Mouse (Mus musculus) inflammation-experienced regulatory T-cells, adult 6 months (primary cell): ENCODE data around the gene Aqp6. TPM values are rescaled to one million over a fixed set of nuclear protein-coding genes. Genes with fewer than 3 reads are reported as not detected.

Experiments used
- ATAC-seq: one replicate; pipeline ENCODE4 v1.8.0; 2017
- polyA plus RNA-seq, 3 experiments: library from polyadenylated mRNA; unstranded; fragments of 100-300 nt; shearing (Covaris generic); gene quantifications; one replicate each; pipeline ENCODE4 v1.2.1; 2017

The Aqp6 gene
- polyA plus RNA-seq, result not detected

GRCm38 (mm10) chr15:99600986-99601822 is at the start of gene Aqp6:
Gene Aqp6 (plus strand): TSS chr15:99601400.
- ATAC-seq, result no peak

GRCm38 (mm10) chr15:99553767-99554166 is 47.4 kb upstream of the Aqp6 start:
- ATAC-seq, result no peak

GRCm38 (mm10) chr15:99558947-99559346 is 42.3 kb upstream of the Aqp6 start:
- no peak for ATAC-seq

- ATAC-seq, result no peak
These were observed 41.0 kb upstream of the Aqp6 start for GRCm38 (mm10) chr15:99560246-99560645.

- no peak for ATAC-seq
These were observed 33.8 kb upstream of the Aqp6 start for GRCm38 (mm10) chr15:99567371-99567770.

GRCm38 (mm10) chr15:99568682-99569081 is 32.5 kb upstream of the Aqp6 start:
- no peak for ATAC-seq

GRCm38 (mm10) chr15:99569123-99569522 is 32.1 kb upstream of the Aqp6 start:
- ATAC-seq, result no peak

- no peak for ATAC-seq
These were observed 22.3 kb upstream of the Aqp6 start, which contains the start of gene Aqp2 for GRCm38 (mm10) chr15:99578802-99579485. Gene Aqp2 (plus strand): TSS chr15:99579055.

- ATAC-seq, result no peak
These were observed 17.5 kb upstream of the Aqp6 start for GRCm38 (mm10) chr15:99583463-99584344.

GRCm38 (mm10) chr15:99584407-99585202 is 16.6 kb upstream of the Aqp6 start:
- ATAC-seq, result no peak

- no peak for ATAC-seq
These were observed 15.5 kb upstream of the Aqp6 start for GRCm38 (mm10) chr15:99585741-99586140.

GRCm38 (mm10) chr15:99586525-99586924 is 14.7 kb upstream of the Aqp6 start:
- no peak for ATAC-seq

- ATAC-seq, result no peak
These were observed 12.0 kb upstream of the Aqp6 start for GRCm38 (mm10) chr15:99589237-99589636.

GRCm38 (mm10) chr15:99589704-99590103 is 11.5 kb upstream of the Aqp6 start:
- ATAC-seq, result no peak

- no peak for ATAC-seq
These were observed 10.6 kb upstream of the Aqp6 start, which contains the start of gene Aqp5 for GRCm38 (mm10) chr15:99590429-99591084. Gene Aqp5 (plus strand): TSS chr15:99590782.

- no peak for ATAC-seq
These were observed 9.0 kb upstream of the Aqp6 start for GRCm38 (mm10) chr15:99592177-99592576.

- ATAC-seq, result no peak
These were observed 8.3 kb upstream of the Aqp6 start for GRCm38 (mm10) chr15:99592877-99593276.

- ATAC-seq, result no peak
These were observed 6.2 kb upstream of the Aqp6 start for GRCm38 (mm10) chr15:99594951-99595350.

GRCm38 (mm10) chr15:99596056-99596687 is 5.0 kb upstream of the Aqp6 start:
- ATAC-seq, result peak; percentile 64

- ATAC-seq, result no peak
These were observed 4.4 kb upstream of the Aqp6 start for GRCm38 (mm10) chr15:99596841-99597240.

- no peak for ATAC-seq
These were observed 3.6 kb upstream of the Aqp6 start for GRCm38 (mm10) chr15:99597596-99597995.
